Mouse (Mus musculus) embryonic facial prominence, embryonic 14.5 days (tissue): ENCODE results near the gene Pcp4l1. TPM values are rescaled to one million over a fixed set of nuclear protein-coding genes. Genes with fewer than 3 reads are reported as not detected.

Experiments used
- ATAC-seq: fragments of 200-750 bp; cut with Nextera tagmentation; 2 replicates; pipeline ENCODE4 v1.8.0; 2017; ENCODE audit warnings: low read depth, moderate number of reproducible peaks, moderate TSS enrichment
- DNase-seq: peaks from one replicate; pipeline ENCODE4 v3.0.0-alpha.2; 2015; ENCODE audit warnings: low spot score
- H3K27ac ChIP-seq: fragments of 300-500 bp; sonication (generic); replicated peaks from 2 replicates; pipeline ENCODE4 v1.5.1; 2014; ENCODE audit warnings: low read depth, mild to moderate bottlenecking, low read length, moderate library complexity
- H3K27me3 ChIP-seq: fragments of 300-500 bp; sonication (generic); replicated peaks from 2 replicates; pipeline ENCODE4 v1.6.1; 2014; ENCODE audit warnings: low read length; ENCODE audit not compliant: control insufficient read depth, insufficient read depth
- H3K36me3 ChIP-seq: fragments of 300-500 bp; sonication (generic); 2 replicates; pipeline ENCODE4 v1.6.1; 2014; ENCODE audit warnings: low read length, mixed read lengths; ENCODE audit not compliant: control insufficient read depth, insufficient read depth
- H3K4me1 ChIP-seq: fragments of 300-500 bp; sonication (generic); 2 replicates; pipeline ENCODE4 v1.6.1; 2014; ENCODE audit warnings: antibody characterized with exemption, low read length; ENCODE audit not compliant: control insufficient read depth, insufficient read depth
- H3K4me2 ChIP-seq: fragments of 300-500 bp; sonication (generic); 2 replicates; pipeline ENCODE4 v1.6.1; 2014; ENCODE audit warnings: low read depth, mild to moderate bottlenecking, low read length, moderate library complexity, mixed read lengths
- H3K4me3 ChIP-seq: fragments of 300-500 bp; sonication (generic); 2 replicates; pipeline ENCODE4 v1.5.1; 2014; ENCODE audit warnings: low read depth, mild to moderate bottlenecking, low read length
- H3K9ac ChIP-seq: fragments of 300-500 bp; sonication (generic); 2 replicates; pipeline ENCODE4 v1.6.1; 2014; ENCODE audit warnings: low read depth, mild to moderate bottlenecking, low read length, moderate library complexity, mixed read lengths
- H3K9me3 ChIP-seq: fragments of 300-500 bp; sonication (generic); 2 replicates; pipeline ENCODE4 v1.6.1; 2016; ENCODE audit warnings: low read length; ENCODE audit not compliant: control insufficient read depth
- WGBS: fragments of 180-500 bp; shearing (Covaris S2); extraction: QIAGEN DNeasy Blood & Tissue Kit; methylation state at CpG from one replicate; pipeline ENCODE4 v1.1.7; 2014; 5-methylcytosine and 5-hydroxymethylcytosine counted together
- polyA plus RNA-seq: library from polyadenylated mRNA; unstranded; fragments of >200 nt; fragmentation: Nextera tagmentation; extraction: Ambion mirVana; gene quantifications from 2 replicates; pipeline ENCODE4 v1.2.1, GENCODE M21; 2014

Pcp4l1 gene
- polyA plus RNA-seq, 1 experiment from 2014 or later: 14.7 TPM

- Histone ChIP-seq H3K4me2 (no peak overlapping the region), H3K4me1 (no peaks in the 10 kb centered on the region), H3K36me3 (peaks cover 64% of the 10 kb centered on the region), H3K4me3 (no peak overlapping the region), H3K9ac (no peak overlapping the region), H3K9me3 (no peaks in the 10 kb centered on the region), H3K27me3 (no peaks in the 10 kb centered on the region), H3K27ac (no peak overlapping the region)
- ATAC-seq (no peak), DNase-seq (no peak)
- 92% methylated on average over 4 of the region's 4 CpGs for WGBS
Observed at GRCm38 (mm10) chr1:171234538-171234937, 38.5 kb upstream of the Pcp4l1 start.

- H3K27ac ChIP-seq: no peak within 1 kb of the TSS
- no peak within 1 kb of the TSS for H3K4me2 ChIP-seq
- peaks cover 60% of the 10 kb centered on the region for H3K36me3 ChIP-seq
- WGBS: 91% methylated on average over 14 of the region's 14 CpGs
- H3K4me3 ChIP-seq: no peak within 1 kb of the TSS
- DNase-seq (no peak), ATAC-seq (no peak)
- H3K27me3 ChIP-seq: no peaks in the 10 kb centered on the region
- no peaks in the 10 kb centered on the region for H3K9me3 ChIP-seq
- no peaks in the 10 kb centered on the region for H3K4me1 ChIP-seq
- no peak within 1 kb of the TSS for H3K9ac ChIP-seq
Observed at GRCm38 (mm10) chr1:171234126-171234525, 38.1 kb upstream of the Pcp4l1 start, which contains the start of gene Fcer1g. Fcer1g (minus strand) TSS chr1:171234365.

- Histone ChIP-seq H3K36me3 (peaks cover 49% of the 10 kb centered on the region), H3K4me2 (no peak overlapping the region), H3K27me3 (no peaks in the 10 kb centered on the region), H3K4me3 (no peak overlapping the region), H3K27ac (no peak overlapping the region), H3K9me3 (no peaks in the 10 kb centered on the region), H3K4me1 (no peaks in the 10 kb centered on the region), H3K9ac (no peak overlapping the region)
- ATAC-seq (no peak), DNase-seq (no peak)
- WGBS: 86% methylated on average over 12 of the region's 12 CpGs
Observed at GRCm38 (mm10) chr1:171232800-171233730, 37.0 kb upstream of the Pcp4l1 start.

GRCm38 (mm10) chr1:171232348-171232747 is 36.3 kb upstream of the Pcp4l1 start:
- 78% methylated on average over 5 of the region's 5 CpGs for WGBS
- H3K4me1 ChIP-seq: no peaks in the 10 kb centered on the region

GRCm38 (mm10) chr1:171231844-171232243 is 35.8 kb upstream of the Pcp4l1 start:
- DNase-seq (no peak), ATAC-seq (no peak)
- no peaks in the 10 kb centered on the region for H3K27me3 ChIP-seq
- WGBS: 57% methylated on average over 4 of the region's 4 CpGs
- no peak overlapping the region for H3K27ac ChIP-seq
- no peaks in the 10 kb centered on the region for H3K9me3 ChIP-seq
- H3K4me3 ChIP-seq: no peak overlapping the region
- no peaks in the 10 kb centered on the region for H3K4me1 ChIP-seq
- H3K36me3 ChIP-seq: peaks cover 38% of the 10 kb centered on the region
- no peak overlapping the region for H3K4me2 ChIP-seq
- H3K9ac ChIP-seq: no peak overlapping the region

More at GRCm38 (mm10) chr1:171232348-171232747, 36.3 kb upstream of the Pcp4l1 start:
- no peak for DNase-seq
- no peak for ATAC-seq
- no peaks in the 10 kb centered on the region for H3K27me3 ChIP-seq
- H3K4me2 ChIP-seq: no peak overlapping the region
- H3K9ac ChIP-seq: no peak overlapping the region
- H3K36me3 ChIP-seq: peaks cover 42% of the 10 kb centered on the region
- no peak overlapping the region for H3K27ac ChIP-seq
- no peak overlapping the region for H3K4me3 ChIP-seq
- H3K9me3 ChIP-seq: no peaks in the 10 kb centered on the region

GRCm38 (mm10) chr1:171230215-171230614 is 34.1 kb upstream of the Pcp4l1 start:
- H3K36me3 ChIP-seq: peaks cover 21% of the 10 kb centered on the region
- H3K27ac ChIP-seq: no peak overlapping the region
- no peak overlapping the region for H3K9ac ChIP-seq
- no peaks in the 10 kb centered on the region for H3K4me1 ChIP-seq
- H3K27me3 ChIP-seq: no peaks in the 10 kb centered on the region
- no peak for DNase-seq
- ATAC-seq: no peak
- no peaks in the 10 kb centered on the region for H3K9me3 ChIP-seq
- WGBS: 46% methylated on average over 3 of the region's 3 CpGs
- H3K4me2 ChIP-seq: no peak overlapping the region
- H3K4me3 ChIP-seq: no peak overlapping the region

- Histone ChIP-seq H3K27me3 (no peaks in the 10 kb centered on the region), H3K27ac (no peak overlapping the region), H3K4me3 (no peak overlapping the region), H3K4me1 (no peaks in the 10 kb centered on the region), H3K4me2 (no peak overlapping the region), H3K9me3 (no peaks in the 10 kb centered on the region), H3K9ac (no peak overlapping the region), H3K36me3 (peaks cover 17% of the 10 kb centered on the region)
- DNase-seq: no peak
- ATAC-seq: no peak
- 45% methylated on average over 6 of the region's 6 CpGs for WGBS
Observed at GRCm38 (mm10) chr1:171229750-171230149, 33.7 kb upstream of the Pcp4l1 start.

- Histone ChIP-seq H3K27ac (no peak overlapping the region), H3K4me3 (no peak overlapping the region), H3K9me3 (no peaks in the 10 kb centered on the region), H3K4me1 (no peaks in the 10 kb centered on the region), H3K9ac (no peak overlapping the region), H3K4me2 (no peak overlapping the region), H3K27me3 (no peaks in the 10 kb centered on the region), H3K36me3 (no peaks in the 10 kb centered on the region)
- no peak for DNase-seq
- ATAC-seq: no peak
- WGBS: 80% methylated on average over 1 of the region's 1 CpGs
Observed at GRCm38 (mm10) chr1:171227879-171228278, 31.8 kb upstream of the Pcp4l1 start.

- no peaks in the 10 kb centered on the region for H3K36me3 ChIP-seq
- H3K4me2 ChIP-seq: no peak overlapping the region
- H3K27me3 ChIP-seq: no peaks in the 10 kb centered on the region
- no peaks in the 10 kb centered on the region for H3K9me3 ChIP-seq
- no peak for DNase-seq
- ATAC-seq: no peak
- no peak overlapping the region for H3K9ac ChIP-seq
- no peak overlapping the region for H3K4me3 ChIP-seq
- no peak overlapping the region for H3K27ac ChIP-seq
- H3K4me1 ChIP-seq: no peaks in the 10 kb centered on the region
- WGBS: 59% methylated on average over 4 of the region's 4 CpGs
Observed at GRCm38 (mm10) chr1:171226780-171227179, 30.7 kb upstream of the Pcp4l1 start.
